Mouse (Mus musculus) heart, postnatal 0 days (tissue): ENCODE measurements around the gene Cryl1.

Source experiments
- CTCF ChIP-seq: IDR thresholded peaks from 2 replicates; pipeline ENCODE4 v1.5.1; 2016; ENCODE audit warnings: antibody characterized with exemption, control low read depth, low read depth
- EP300 ChIP-seq: IDR thresholded peaks from 2 replicates; pipeline ENCODE4 v1.6.1; 2016; ENCODE audit warnings: antibody characterized with exemption, low read depth

GRCm38 (mm10) chr14:57372348-57373102 is 25.8 kb downstream of the Cryl1 start:
- TF ChIP-seq CTCF (peak; percentile 90), EP300 (no peak)
